Mouse (Mus musculus): ENCODE measurements around the gene Gm10184.
"Not testable (repeated sequence)": the region's sequence is repeated elsewhere in the genome, so short reads cannot be mapped to it uniquely, and the experiment has no call there.

Gene Gm10184

GRCm38 (mm10) chr17:89910349-89910748 is at the start of gene Gm10184:
Gm10184 (minus strand) TSS chr17:89910449.
- no peak for DNase-seq

- DNase-seq, result no peak
Observed at GRCm38 (mm10) chr17:89933950-89934349, 23.7 kb upstream of the Gm10184 start.

GRCm38 (mm10) chr17:89907686-89908085 is 2.6 kb downstream of the Gm10184 start:
- DNase-seq, result no peak

- DNase-seq, result not testable (repeated sequence)
Observed at GRCm38 (mm10) chr17:89904701-89905100, 5.5 kb downstream of the Gm10184 start.

- DNase-seq, result no peak
Observed at GRCm38 (mm10) chr17:89902767-89903166, 7.5 kb downstream of the Gm10184 start.

GRCm38 (mm10) chr17:89900610-89901009 is 9.6 kb downstream of the Gm10184 start:
- DNase-seq, result no peak

- DNase-seq, result no peak
Observed at GRCm38 (mm10) chr17:89899813-89900212, 10.4 kb downstream of the Gm10184 start.

GRCm38 (mm10) chr17:89864996-89865395 is 45.3 kb downstream of the Gm10184 start:
- DNase-seq, result no peak
